Mouse (Mus musculus): ENCODE results near the gene Rnf220. TPM values are rescaled to one million over a fixed set of nuclear protein-coding genes. Genes with fewer than 3 reads are reported as not detected.

Gene Rnf220
- total RNA-seq, 2 experiments from 2014 or later: 184 to 189 TPM

DNA sequence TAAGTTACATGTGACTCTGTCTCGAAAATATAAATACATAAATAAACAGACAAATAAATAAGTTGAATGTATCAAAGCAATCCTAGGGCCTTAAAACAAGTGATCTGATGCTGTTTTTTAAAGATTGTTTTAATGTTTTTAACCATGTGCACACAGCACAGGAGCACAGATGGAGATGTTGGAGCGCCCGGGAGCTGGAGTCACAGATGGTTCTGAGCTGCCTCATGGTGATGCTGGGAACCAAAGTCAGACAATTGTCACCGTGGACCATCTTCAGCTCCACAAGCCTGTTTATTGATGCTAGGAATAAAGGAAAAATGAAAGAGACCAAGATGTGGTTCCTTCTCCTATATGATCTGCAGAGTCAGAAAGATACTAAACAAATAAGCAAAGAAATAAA, 21.4 kb upstream of the Rnf220 start:
- peak overlapping the region; percentile 55; the same call in 1 of the 2 replicates for H3K27ac ChIP-seq
- no peak overlapping the region for H3K4me3 ChIP-seq
- peak; percentile 42 to 47 for DNase-seq (ENCODE audit: low spot score in 2 of 2)
- TF ChIP-seq CTCF (conservative IDR thresholded peaks at IDR 0.05): no peak

DNA sequence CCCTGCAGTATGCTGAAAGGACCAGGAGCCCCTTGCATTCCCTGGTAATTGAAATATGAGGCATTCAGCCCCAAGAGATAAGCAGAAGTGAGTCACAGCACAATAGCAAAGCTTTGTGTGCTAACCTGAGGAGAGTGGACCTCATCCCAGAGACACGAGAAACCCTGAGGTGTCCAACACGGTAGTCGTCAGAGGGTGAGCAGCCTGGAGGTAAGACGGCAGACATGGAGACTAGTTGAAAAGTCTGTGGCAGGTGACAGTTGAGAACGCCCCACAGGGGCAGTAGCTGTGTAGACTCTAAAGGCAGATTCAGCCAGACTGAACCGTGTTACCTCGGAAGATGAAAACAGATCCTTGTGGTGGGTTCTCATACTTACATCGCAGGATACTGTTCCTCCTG, 2.2 kb upstream of the Rnf220 start:
- no peak overlapping the region for H3K4me3 ChIP-seq
- no peak for DNase-seq (ENCODE audit: low spot score in 2 of 2)
- no peak overlapping the region for H3K27ac ChIP-seq
- no peak for TF ChIP-seq CTCF (conservative IDR thresholded peaks at IDR 0.05)

DNA sequence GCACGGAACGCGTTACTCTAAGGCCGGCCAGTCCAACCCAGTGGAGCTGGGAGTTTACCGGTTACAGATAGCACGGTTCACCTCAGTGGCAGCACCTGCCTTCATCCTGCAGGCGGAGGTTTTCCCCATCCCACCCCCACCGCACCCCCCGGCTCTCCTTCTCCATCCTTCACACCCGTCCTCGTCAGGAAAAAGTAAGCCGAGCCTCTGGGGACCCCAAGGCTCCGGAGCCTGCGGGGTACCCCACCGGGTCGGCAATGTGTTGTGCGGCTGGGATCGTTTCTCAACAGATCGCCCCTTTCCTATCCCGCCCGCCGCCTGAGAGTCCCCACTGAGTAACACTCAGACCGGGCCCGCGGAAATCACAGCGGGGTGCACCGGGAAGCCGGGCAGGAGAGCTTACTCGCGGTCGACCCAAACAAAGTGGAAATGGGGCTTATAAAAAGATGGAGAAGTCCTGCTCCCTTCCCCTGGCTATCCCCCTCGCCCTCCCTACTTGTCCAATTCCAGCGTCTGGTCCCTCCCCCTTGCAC, 917 bp downstream of the Rnf220 start:
- H3K27ac ChIP-seq: no peak overlapping the region
- peak overlapping the region; percentile 49 for H3K4me3 ChIP-seq
- TF ChIP-seq CTCF (conservative IDR thresholded peaks at IDR 0.05): no peak

DNA sequence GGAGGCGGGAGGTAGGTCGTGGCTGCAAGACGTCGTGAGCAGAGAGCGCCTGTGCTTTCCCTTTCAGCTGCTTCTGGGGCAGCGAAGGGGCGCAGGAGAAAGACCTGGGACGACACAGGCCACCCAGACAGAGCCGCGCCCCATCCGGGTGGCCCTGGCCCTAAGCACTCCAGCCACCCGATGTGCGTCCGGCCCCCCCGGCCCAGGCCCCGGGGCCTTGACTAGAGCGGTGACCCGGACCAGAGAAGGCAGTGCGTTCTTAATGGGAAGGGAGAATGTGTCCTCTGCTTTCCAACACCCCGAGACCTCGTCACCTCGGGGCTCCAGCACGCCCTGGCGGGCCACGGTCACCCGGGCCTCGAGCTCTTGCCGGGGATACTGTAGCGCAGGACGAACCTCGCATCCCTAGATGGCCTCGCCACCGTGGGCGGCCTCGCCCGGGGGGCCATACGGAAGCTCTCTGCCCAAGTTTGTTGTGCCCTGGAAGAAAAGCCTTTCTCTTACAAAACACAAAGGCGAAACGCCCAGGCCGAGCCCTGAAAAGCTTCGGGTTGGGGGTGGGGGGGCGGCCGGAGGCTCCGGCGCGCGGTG, 1.8 kb downstream of the Rnf220 start:
- Histone ChIP-seq H3K4me3 (peak overlapping the region; percentile 49), H3K27ac (peak overlapping the region; percentile 28)
- DNase-seq (ENCODE audit: low spot score in 2 of 2): no peak
- no peak for TF ChIP-seq CTCF (conservative IDR thresholded peaks at IDR 0.05)

More for the DNA sequence above, 917 bp downstream of the Rnf220 start:
- DNase-seq (ENCODE audit: low spot score in 2 of 2): no peak

DNA sequence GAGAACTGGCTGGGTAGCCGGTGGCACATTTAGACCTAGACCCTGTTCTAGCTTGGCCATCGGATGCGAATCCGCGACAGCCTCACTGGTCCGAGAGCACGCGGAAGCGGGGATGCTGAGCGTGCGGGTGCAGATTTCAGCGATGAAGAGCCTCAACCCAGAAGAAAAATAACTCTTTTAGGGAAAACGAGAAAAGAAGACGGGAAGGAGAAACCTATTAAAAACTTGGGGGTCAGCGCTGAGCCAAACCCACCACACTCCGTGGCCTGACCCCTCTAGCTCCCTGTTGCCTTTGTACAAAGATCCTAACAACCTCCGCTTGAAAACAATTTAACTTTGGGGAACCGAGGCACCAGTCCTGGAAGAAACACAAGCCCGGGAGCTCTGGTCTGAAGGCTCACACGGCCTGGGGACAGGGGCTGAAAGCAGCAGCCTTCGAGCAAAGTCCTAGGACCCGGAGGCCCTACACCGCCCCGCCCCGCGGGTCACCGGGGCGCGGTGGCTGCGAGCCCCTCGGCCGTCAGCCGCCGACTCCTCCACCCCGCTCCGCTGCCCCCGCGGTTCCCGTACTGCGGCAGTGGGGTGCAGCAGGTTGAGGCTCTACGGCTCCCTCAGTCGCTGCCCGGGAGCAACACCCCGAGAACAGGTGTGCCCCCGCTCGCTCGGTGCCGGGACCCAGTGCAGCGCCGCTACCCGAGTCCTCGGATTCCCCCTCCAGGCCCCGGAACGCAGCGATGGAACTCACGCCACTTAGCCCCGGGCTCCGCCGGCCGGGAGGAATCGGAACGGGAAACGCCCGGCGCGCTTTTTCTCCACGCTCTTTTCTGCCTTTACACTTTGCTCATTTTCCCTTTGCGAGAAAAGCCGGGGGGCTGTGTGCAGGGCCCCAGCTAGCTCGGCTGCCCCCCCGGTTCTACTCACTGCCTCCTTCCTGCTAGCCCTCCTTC, 2.7 kb downstream of the Rnf220 start:
- peak overlapping the region; percentile 49 for H3K4me3 ChIP-seq
- DNase-seq (ENCODE audit: low spot score in 2 of 2): no peak
- peak overlapping the region; percentile 28; the same call in 1 of the 2 replicates for H3K27ac ChIP-seq
- no peak for TF ChIP-seq CTCF (conservative IDR thresholded peaks at IDR 0.05)

DNA sequence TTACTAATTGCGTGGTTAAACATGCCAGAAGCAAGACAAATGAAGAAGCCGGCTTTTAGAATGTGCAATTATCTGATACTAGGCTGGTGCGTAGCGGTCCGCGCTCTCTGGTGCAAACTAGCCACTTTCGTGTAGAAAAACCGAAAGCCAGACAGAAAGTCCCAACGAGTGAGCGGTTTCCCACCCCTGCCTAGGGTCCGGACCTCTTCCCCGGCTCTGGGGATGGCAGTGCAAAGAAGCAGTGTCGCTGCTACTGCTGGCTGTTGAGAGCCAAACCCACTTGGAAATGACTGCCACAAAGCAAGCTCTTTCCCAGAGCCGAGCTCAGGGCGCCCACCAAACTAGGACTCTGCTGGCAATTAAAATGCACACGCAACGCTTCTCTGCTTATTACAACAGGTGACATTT, 3.7 kb downstream of the Rnf220 start:
- DNase-seq (ENCODE audit: low spot score in 2 of 2): no peak
- no peak for TF ChIP-seq CTCF (conservative IDR thresholded peaks at IDR 0.05)
- H3K4me3 ChIP-seq: peak overlapping the region; percentile 32; the same call in 1 of the 2 replicates
- H3K27ac ChIP-seq: no peak overlapping the region

DNA sequence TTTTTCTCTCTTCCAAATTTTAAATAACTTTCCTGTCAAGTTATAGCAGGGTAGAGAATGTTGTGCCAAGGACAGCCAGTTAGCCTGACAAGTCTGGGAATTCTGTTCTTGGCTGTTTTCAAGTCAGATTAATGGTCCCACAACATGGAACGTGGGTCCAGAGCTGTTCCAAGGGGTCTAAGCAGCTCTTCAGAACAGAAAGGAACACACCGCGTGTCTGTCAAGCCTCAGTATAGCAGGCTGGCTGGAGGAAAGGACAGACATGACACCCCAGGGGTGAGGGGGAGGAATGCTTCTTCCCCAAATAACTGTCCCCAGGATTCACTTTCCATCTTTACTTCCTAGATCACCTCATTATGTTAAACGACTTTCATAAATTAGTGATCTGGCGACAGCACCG, 5.0 kb downstream of the Rnf220 start:
- no peak overlapping the region for H3K4me3 ChIP-seq
- TF ChIP-seq CTCF (conservative IDR thresholded peaks at IDR 0.05): no peak
- no peak overlapping the region for H3K27ac ChIP-seq
- DNase-seq (ENCODE audit: low spot score in 2 of 2): no peak

DNA sequence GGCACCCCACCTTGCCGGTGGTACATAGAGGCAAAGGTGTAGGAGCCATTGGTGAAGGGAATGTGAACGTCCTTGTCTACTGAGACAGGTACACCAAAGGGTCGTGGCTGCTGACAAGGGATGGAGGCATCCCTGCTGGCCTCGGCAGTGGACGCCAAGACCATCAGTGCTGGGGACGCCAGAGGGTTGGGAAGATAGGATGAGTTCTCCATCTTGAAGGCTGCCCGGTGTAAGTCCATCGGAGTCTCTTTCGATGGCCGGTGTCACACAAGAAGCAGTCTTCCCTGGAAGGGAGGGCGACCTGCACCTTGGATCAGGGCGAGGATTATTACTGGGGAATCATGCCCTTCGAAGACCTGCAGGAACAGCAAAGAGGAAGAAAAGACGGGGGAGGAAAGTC, 6.9 kb downstream of the Rnf220 start:
- TF ChIP-seq CTCF (conservative IDR thresholded peaks at IDR 0.05): no peak
- Histone ChIP-seq H3K27ac (no peak overlapping the region), H3K4me3 (no peak overlapping the region)
- DNase-seq (ENCODE audit: low spot score in 2 of 2): no peak

DNA sequence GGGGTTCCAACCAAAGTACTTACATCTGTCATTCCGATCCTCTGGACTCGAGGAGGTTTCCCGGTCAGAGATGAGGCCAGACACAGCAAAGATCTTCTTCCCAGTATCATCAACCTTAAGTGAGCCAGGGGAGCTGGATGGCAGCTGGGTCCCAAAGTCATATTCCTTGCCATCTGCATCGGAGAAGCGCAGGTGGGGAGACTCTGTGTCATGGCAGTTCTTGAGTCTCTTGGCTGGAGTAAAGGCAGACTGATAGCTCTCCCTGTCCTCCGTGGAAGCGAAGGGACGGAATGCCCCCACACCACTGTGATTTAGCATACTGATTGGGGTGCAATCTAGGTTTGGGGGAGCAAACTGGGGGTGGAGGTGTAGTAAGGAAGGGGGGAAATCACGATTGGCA, 7.3 kb downstream of the Rnf220 start:
- DNase-seq (ENCODE audit: low spot score in 2 of 2): no peak
- Histone ChIP-seq H3K4me3 (no peak overlapping the region), H3K27ac (no peak overlapping the region)
- TF ChIP-seq CTCF (conservative IDR thresholded peaks at IDR 0.05): no peak

DNA sequence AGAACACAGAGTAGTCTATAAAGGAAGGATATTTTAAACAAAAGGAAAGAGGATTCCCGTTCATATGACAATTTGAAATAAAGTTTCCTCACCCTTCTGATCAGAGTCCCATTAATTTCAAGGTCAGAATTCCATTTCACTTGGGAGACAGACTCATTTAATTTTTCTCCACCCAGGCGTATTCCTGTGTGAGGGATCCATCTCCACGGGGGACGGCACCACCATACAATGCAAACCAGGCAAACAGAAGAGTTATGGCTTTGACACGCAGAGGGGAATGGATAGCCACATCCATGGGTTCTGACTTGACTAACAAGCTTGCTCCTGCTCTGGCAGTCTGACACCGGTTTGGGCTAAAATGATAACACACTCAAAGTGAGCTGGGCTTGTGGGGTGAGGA, 9.4 kb downstream of the Rnf220 start:
- Histone ChIP-seq H3K27ac (no peak overlapping the region), H3K4me3 (no peak overlapping the region)
- no peak for TF ChIP-seq CTCF (conservative IDR thresholded peaks at IDR 0.05)
- DNase-seq (ENCODE audit: low spot score in 2 of 2): no peak

DNA sequence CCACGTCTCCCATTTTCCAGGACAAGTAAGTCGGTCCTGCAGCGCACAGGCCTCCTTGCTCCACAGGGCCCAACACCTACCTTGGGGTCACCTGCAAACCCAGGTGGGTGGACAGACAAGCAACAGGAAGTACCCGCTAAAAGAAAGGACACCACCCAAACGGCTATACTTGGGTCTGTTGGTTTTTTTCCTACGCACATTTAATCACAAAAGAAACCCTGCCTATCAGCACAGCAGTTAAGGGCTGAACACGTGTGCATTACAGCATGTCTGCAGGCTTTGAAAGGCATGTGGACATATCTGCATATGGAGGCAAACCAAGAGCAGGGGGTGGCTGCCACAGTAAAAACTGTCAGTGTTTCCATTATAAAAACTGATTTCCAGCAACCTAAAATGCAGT, 10.7 kb downstream of the Rnf220 start:
- DNase-seq (ENCODE audit: low spot score in 2 of 2): no peak
- H3K4me3 ChIP-seq: no peak overlapping the region
- H3K27ac ChIP-seq: no peak overlapping the region
- TF ChIP-seq CTCF (conservative IDR thresholded peaks at IDR 0.05): no peak

DNA sequence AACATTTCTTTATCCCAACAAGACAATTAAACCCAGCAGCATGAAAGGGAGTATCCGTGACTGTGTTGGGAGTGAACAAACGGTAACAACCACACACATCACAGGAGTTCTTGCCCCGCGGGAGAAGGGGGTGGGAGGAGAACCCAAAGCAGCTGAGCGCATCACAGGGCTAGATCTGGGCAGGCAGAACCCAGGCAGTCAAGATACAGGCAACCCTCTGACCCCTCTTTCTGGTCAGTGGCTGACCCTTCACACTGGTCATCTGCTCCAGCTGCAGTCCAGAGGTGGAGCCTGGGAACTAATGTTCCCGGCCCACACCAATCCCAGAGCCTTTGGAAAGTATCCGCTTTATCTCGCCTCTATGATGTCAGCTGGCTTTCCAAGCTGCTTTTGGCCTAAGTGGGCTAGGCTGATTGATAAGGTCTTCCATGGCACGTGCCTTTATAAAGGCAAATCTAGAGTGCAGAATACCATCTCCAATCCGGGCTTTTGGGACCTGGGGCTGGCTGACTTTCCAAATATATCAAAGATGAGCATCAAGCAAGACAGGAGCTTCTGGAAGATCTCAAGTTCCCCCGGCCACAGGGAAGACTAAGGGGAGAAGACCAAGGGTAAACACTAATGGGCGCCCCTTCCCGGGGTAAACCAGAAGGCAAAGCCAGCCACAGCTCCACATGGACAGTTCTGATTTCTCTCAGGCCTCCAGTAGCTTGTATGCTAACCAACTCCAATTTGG, 11.6 kb downstream of the Rnf220 start:
- Histone ChIP-seq H3K4me3 (peak overlapping the region; percentile 52; the same call in 1 of the 2 replicates), H3K27ac (peak overlapping the region; percentile 32; the same call in 1 of the 2 replicates)
- no peak for DNase-seq (ENCODE audit: low spot score in 2 of 2)
- TF ChIP-seq CTCF (conservative IDR thresholded peaks at IDR 0.05): no peak

All from layer of hippocampus, adult 2 months (tissue).